Mouse (Mus musculus) lung, embryonic 16.5 days (tissue): ENCODE measurements around the gene Abcc6. TPM values are rescaled to one million over a fixed set of nuclear protein-coding genes. Genes with fewer than 3 reads are reported as not detected.

Experiments used
- ATAC-seq: fragments of 200-750 bp; cut with Nextera tagmentation; 2 replicates; pipeline ENCODE4 v1.8.0; 2017; ENCODE audit warnings: low read depth, mild to moderate bottlenecking, moderate library complexity
- H3K27ac ChIP-seq: fragments of 300-500 bp; sonication (generic); 2 replicates; pipeline ENCODE4 v1.5.1; 2014; ENCODE audit warnings: mild to moderate bottlenecking, control low read depth, low read length
- H3K27me3 ChIP-seq: fragments of 300-500 bp; sonication (generic); 2 replicates; pipeline ENCODE4 v1.6.1; 2014; ENCODE audit warnings: low read depth, low read length, mixed read lengths; ENCODE audit not compliant: control insufficient read depth, insufficient read depth
- H3K36me3 ChIP-seq: fragments of 300-500 bp; sonication (generic); 2 replicates; pipeline ENCODE4 v1.6.1; 2014; ENCODE audit warnings: low read length; ENCODE audit not compliant: control insufficient read depth, insufficient read depth
- H3K4me1 ChIP-seq: fragments of 300-500 bp; sonication (generic); replicated peaks from 2 replicates; pipeline ENCODE4 v1.6.1; 2014; ENCODE audit warnings: low read length, mixed read lengths; ENCODE audit not compliant: control insufficient read depth, insufficient read depth
- H3K4me2 ChIP-seq: fragments of 300-500 bp; sonication (generic); 2 replicates; pipeline ENCODE4 v1.6.1; 2014; ENCODE audit warnings: low read depth, low read length, control low read depth
- H3K4me3 ChIP-seq: fragments of 300-500 bp; sonication (generic); 2 replicates; pipeline ENCODE4 v1.5.1; 2014; ENCODE audit warnings: mild to moderate bottlenecking, low read length, control low read depth
- H3K9ac ChIP-seq: fragments of 300-500 bp; sonication (generic); 2 replicates; pipeline ENCODE4 v1.6.1; 2014; ENCODE audit warnings: low read length, control low read depth
- H3K9me3 ChIP-seq: fragments of 300-500 bp; sonication (generic); 2 replicates; pipeline ENCODE4 v1.6.1; 2016; ENCODE audit warnings: low read length; ENCODE audit not compliant: control insufficient read depth
- WGBS: fragments of 180-500 bp; shearing (Covaris S2); extraction: QIAGEN DNeasy Blood & Tissue Kit; methylation state at CpG from one replicate; pipeline ENCODE4 v1.1.7; 2014; 5-methylcytosine and 5-hydroxymethylcytosine counted together
- polyA plus RNA-seq: library from polyadenylated mRNA; unstranded; fragments of >200 nt; fragmentation: Nextera tagmentation; extraction: Ambion mirVana; gene quantifications from 2 replicates; pipeline ENCODE4 v1.2.1, GENCODE M21; 2015

Gene Abcc6
- polyA plus RNA-seq, 1 experiment from 2014 or later: 0.25 TPM

GRCm38 (mm10) chr7:46049981-46050380 lies 19.9 kb upstream of the Abcc6 start:
- Histone ChIP-seq H3K36me3 (peaks cover 40% of the 10 kb centered on the region), H3K9me3 (no peaks in the 10 kb centered on the region), H3K27ac (no peak overlapping the region), H3K4me1 (no peaks in the 10 kb centered on the region), H3K27me3 (no peaks in the 10 kb centered on the region), H3K9ac (no peak overlapping the region), H3K4me3 (no peak overlapping the region), H3K4me2 (no peak overlapping the region)
- no peak for ATAC-seq
- 89% methylated on average over 7 of the region's 7 CpGs for WGBS

GRCm38 (mm10) chr7:46047873-46048562 lies 17.9 kb upstream of the Abcc6 start:
- Histone ChIP-seq H3K27me3 (no peaks in the 10 kb centered on the region), H3K4me1 (no peaks in the 10 kb centered on the region), H3K9me3 (no peaks in the 10 kb centered on the region), H3K4me3 (no peak overlapping the region), H3K4me2 (no peak overlapping the region), H3K36me3 (peaks cover 30% of the 10 kb centered on the region), H3K9ac (no peak overlapping the region), H3K27ac (no peak overlapping the region)
- ATAC-seq: no peak
- WGBS: 87% methylated on average over 13 of the region's 13 CpGs

GRCm38 (mm10) chr7:46045882-46046281 lies 15.8 kb upstream of the Abcc6 start:
- Histone ChIP-seq H3K4me2 (no peak overlapping the region), H3K27me3 (no peaks in the 10 kb centered on the region), H3K4me1 (no peaks in the 10 kb centered on the region), H3K9ac (no peak overlapping the region), H3K27ac (no peak overlapping the region), H3K36me3 (peaks cover 28% of the 10 kb centered on the region), H3K4me3 (no peak overlapping the region), H3K9me3 (no peaks in the 10 kb centered on the region)
- 91% methylated on average over 11 of the region's 11 CpGs for WGBS
- ATAC-seq: no peak

GRCm38 (mm10) chr7:46044106-46044505 lies 14.0 kb upstream of the Abcc6 start:
- Histone ChIP-seq H3K4me2 (no peak overlapping the region), H3K4me1 (no peaks in the 10 kb centered on the region), H3K36me3 (peaks cover 30% of the 10 kb centered on the region), H3K27ac (no peak overlapping the region), H3K9ac (no peak overlapping the region), H3K4me3 (no peak overlapping the region), H3K27me3 (no peaks in the 10 kb centered on the region), H3K9me3 (no peaks in the 10 kb centered on the region)
- no peak for ATAC-seq
- 84% methylated on average over 10 of the region's 10 CpGs for WGBS

GRCm38 (mm10) chr7:46039873-46040272 lies 9.8 kb upstream of the Abcc6 start:
- 44% methylated on average over 2 of the region's 2 CpGs for WGBS
- Histone ChIP-seq H3K4me2 (no peak overlapping the region), H3K9ac (no peak overlapping the region), H3K27ac (no peak overlapping the region), H3K9me3 (no peaks in the 10 kb centered on the region), H3K36me3 (peaks cover 7% of the 10 kb centered on the region), H3K4me3 (no peak overlapping the region), H3K4me1 (peaks cover 2% of the 10 kb centered on the region), H3K27me3 (no peaks in the 10 kb centered on the region)
- no peak for ATAC-seq

- Histone ChIP-seq H3K4me2 (no peak overlapping the region), H3K4me1 (peaks cover 10% of the 10 kb centered on the region), H3K27me3 (no peaks in the 10 kb centered on the region), H3K9me3 (no peaks in the 10 kb centered on the region), H3K9ac (no peak overlapping the region), H3K27ac (no peak overlapping the region), H3K36me3 (peaks cover 6% of the 10 kb centered on the region), H3K4me3 (no peak overlapping the region)
- 81% methylated on average over 6 of the region's 6 CpGs for WGBS
- ATAC-seq: no peak
Observed at GRCm38 (mm10) chr7:46037433-46037832, 7.3 kb upstream of the Abcc6 start.

- Histone ChIP-seq H3K4me3 (no peak overlapping the region), H3K4me1 (peaks cover 10% of the 10 kb centered on the region), H3K36me3 (no peaks in the 10 kb centered on the region), H3K9me3 (no peaks in the 10 kb centered on the region), H3K27me3 (no peaks in the 10 kb centered on the region), H3K9ac (no peak overlapping the region), H3K27ac (no peak overlapping the region), H3K4me2 (no peak overlapping the region)
- WGBS: 83% methylated on average over 2 of the region's 2 CpGs
- no peak for ATAC-seq
Observed at GRCm38 (mm10) chr7:46035468-46035867, 5.4 kb upstream of the Abcc6 start.

- no peak overlapping the region for H3K27ac ChIP-seq
- no peak overlapping the region for H3K4me3 ChIP-seq
- WGBS: 62% methylated on average over 2 of the region's 2 CpGs
- no peaks in the 10 kb centered on the region for H3K36me3 ChIP-seq
- no peaks in the 10 kb centered on the region for H3K27me3 ChIP-seq
- H3K9me3 ChIP-seq: no peaks in the 10 kb centered on the region
- no peak overlapping the region; the same call in 1 of the 2 replicates for H3K4me2 ChIP-seq
- H3K9ac ChIP-seq: no peak overlapping the region; the same call in 1 of the 2 replicates
- peaks cover 10% of the 10 kb centered on the region for H3K4me1 ChIP-seq
- no peak for ATAC-seq
Observed at GRCm38 (mm10) chr7:46034991-46035390, 4.9 kb upstream of the Abcc6 start.

- WGBS: 0% methylated on average over 33 of the region's 35 CpGs
- ATAC-seq: no peak
- Histone ChIP-seq H3K9ac (peak overlapping the region; percentile 72), H3K4me3 (peak overlapping the region; percentile 62), H3K4me1 (peaks cover 10% of the 10 kb centered on the region), H3K9me3 (no peaks in the 10 kb centered on the region), H3K4me2 (peak overlapping the region; percentile 74), H3K27me3 (no peaks in the 10 kb centered on the region), H3K36me3 (no peaks in the 10 kb centered on the region), H3K27ac (no peak overlapping the region)
Observed at GRCm38 (mm10) chr7:46033870-46034337, 3.8 kb upstream of the Abcc6 start.
